Comparison of ENCODE assay signal across 8 mouse cellular contexts in the genomic region with DNA sequence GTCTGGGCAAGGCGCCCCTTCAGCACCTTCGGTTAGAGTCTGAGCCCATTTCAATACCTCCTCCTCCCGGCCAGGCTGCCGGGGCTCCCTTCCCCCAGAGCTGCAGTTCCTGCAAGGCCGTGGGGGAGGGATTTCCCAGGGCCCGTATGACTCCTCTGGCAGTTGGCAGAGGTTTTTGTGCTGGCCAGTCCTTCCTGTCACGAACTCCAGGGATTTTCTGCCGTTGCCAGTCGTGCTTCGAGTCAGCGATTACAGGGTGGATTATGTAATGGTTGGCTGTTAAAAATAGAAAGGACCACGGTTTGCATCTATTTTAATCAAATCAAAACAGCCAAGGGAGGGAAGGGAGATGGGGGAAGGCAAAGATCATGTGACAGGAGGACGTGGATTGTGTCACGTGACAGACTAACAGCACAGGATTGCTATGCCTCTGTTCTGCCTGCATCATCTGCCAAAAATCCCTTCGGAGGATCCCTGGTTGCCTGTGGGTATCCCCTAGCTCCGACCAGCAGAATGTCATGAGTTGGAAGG. TPM values are rescaled to one million over a fixed set of nuclear protein-coding genes. Genes with fewer than 3 reads are reported as not detected.
DNase-seq lines count a peak whose midpoint lies in the region.

No protein-coding gene starts in this region.

- H3K4me3 ChIP-seq in macrophage (ENCODE audit: inconsistent target) = peak overlapping the region; percentile 7; the same call in 1 of the 2 replicates

- intact Hi-C loops in gastrocnemius, postnatal 14 days (cut with DNase I; ENCODE audit: low total_unique reads) = no loop called here

- no peaks in the 10 kb centered on the region for H3K36me3 ChIP-seq in macrophage (ENCODE audit: inconsistent target)

- 2% methylated on average over 16 of the region's 16 CpGs for WGBS in macrophage (ENCODE audit: missing documents)

- H3K79me2 ChIP-seq in macrophage (ENCODE audit: inconsistent target) = no peaks in the 10 kb centered on the region

- DNase-seq in adrenal gland, adult 18-20 months (ENCODE audit: low spot score in 2 of 2) = peak; percentile 67 to 77
- peak; percentile 78 for DNase-seq in embryo, embryonic 11 days
- DNase-seq in gastrocnemius, postnatal 14 days = peak; percentile 90
- peak; percentile 87 for DNase-seq in induced T-regulatory cell, adult 2 months (ENCODE audit: low read depth)
- DNase-seq in left cerebral cortex, adult 8-10 months (ENCODE audit: low spot score in 2 of 2) = peak; percentile 77 to 94
- peak; percentile 89 for DNase-seq in retina, postnatal 1 day
- DNase-seq in urinary bladder, postnatal 36 days (ENCODE audit: low spot score in 2 of 2) = peak; percentile 61 to 84

- H3K27ac ChIP-seq in macrophage = peak overlapping the region; percentile 98

RNA-seq across cellular contexts. Expression of gene Asprv1, which starts 42.8 kb away (rescaled TPM):
- under 1 TPM in 1 of 2 experiments, not detected in 1; 0.32 TPM for total RNA-seq in adrenal gland, adult 18-20 months (2021)
- total RNA-seq in gastrocnemius, postnatal 14 days (2021) = under 1 TPM in 1 of 2 experiments, not detected in 1; 0.13 TPM
- total RNA-seq in left cerebral cortex, adult 8-10 months (2022) = 1 to 10 TPM; 1.5 to 2.1 (median 2.0) TPM
- total RNA-seq in macrophage (2018; cell fraction: chromatin; rRNA removed) = 1 to 10 TPM in 7 of 26 experiments, under 1 TPM in 12, not detected in 7; 0.43 to 2.2 (median 0.89) TPM
- total RNA-seq in macrophage (2018; cell fraction: cytosol; rRNA removed) = under 1 TPM in 14 of 26 experiments, not detected in 12; 0.07 to 0.66 (median 0.19) TPM
- total RNA-seq in macrophage (2018; cell fraction: nucleus; rRNA removed) = 1 to 10 TPM in 7 of 26 experiments, under 1 TPM in 11, not detected in 8; 0.40 to 2.0 (median 0.75) TPM
- polyA plus RNA-seq in macrophage (2018) = 0.14 to 0.17 TPM in 2 of 3 replicates, not detected in the other

RNA-seq across cellular contexts. Expression of gene Pcbp1, which starts 59.0 kb away (rescaled TPM):
- 100 to 1,000 TPM; 331 to 339 TPM for total RNA-seq in adrenal gland, adult 18-20 months (2021)
- total RNA-seq in gastrocnemius, postnatal 14 days (2021) = 100 to 1,000 TPM; 128 to 164 TPM
- 100 to 1,000 TPM; 179 to 184 (median 180) TPM for total RNA-seq in left cerebral cortex, adult 8-10 months (2022)
- 10 to 100 TPM; 15.1 to 57.1 (median 29.5) TPM for total RNA-seq in macrophage (2018; cell fraction: chromatin; rRNA removed)
- 100 to 1,000 TPM; 159 to 254 (median 209) TPM for total RNA-seq in macrophage (2018; cell fraction: cytosol; rRNA removed)
- total RNA-seq in macrophage (2018; cell fraction: nucleus; rRNA removed) = 100 to 1,000 TPM in 6 of 26 experiments, 10 to 100 TPM in 20; 44.0 to 133 (median 80.2) TPM
- 129 to 213 TPM (median 209 TPM) in 3 replicates for polyA plus RNA-seq in macrophage (2018)

Comparison
In these comparisons a context has a peak if more than half of its experiments do, and no peak if none do; other contexts are left out.
1. Peak in every context shown above with its lines: DNase-seq, H3K4me3 ChIP-seq and H3K27ac ChIP-seq.